Mouse (Mus musculus) forebrain, embryonic 10.5 days (tissue): ENCODE results near the gene Nfe2l2. TPM values are rescaled to one million over a fixed set of nuclear protein-coding genes. Genes with fewer than 3 reads are reported as not detected.

ENCODE experiments used
- DNase-seq: peaks from one replicate; pipeline ENCODE4 v3.0.0-alpha.2; 2017; ENCODE audit warnings: low spot score; ENCODE audit errors: extremely low spot score
- H3K27ac ChIP-seq: fragments of 300-500 bp; sonication (generic); 2 replicates; pipeline ENCODE4 v1.5.1; 2016; ENCODE audit warnings: mild to moderate bottlenecking
- H3K27me3 ChIP-seq: fragments of 300-500 bp; sonication (generic); 2 replicates; pipeline ENCODE4 v1.6.1; 2016; ENCODE audit warnings: mild to moderate bottlenecking; ENCODE audit not compliant: poor library complexity, severe bottlenecking
- H3K36me3 ChIP-seq: fragments of 300-500 bp; sonication (generic); replicated peaks from 2 replicates; pipeline ENCODE4 v1.6.1; 2016; ENCODE audit warnings: mild to moderate bottlenecking, moderate library complexity
- H3K4me1 ChIP-seq: fragments of 300-500 bp; sonication (generic); 2 replicates; pipeline ENCODE4 v1.6.1; 2016
- H3K4me3 ChIP-seq: fragments of 300-500 bp; sonication (generic); 2 replicates; pipeline ENCODE4 v1.5.1; 2016; ENCODE audit warnings: mild to moderate bottlenecking, moderate library complexity
- H3K9me3 ChIP-seq: fragments of 300-500 bp; sonication (generic); 2 replicates; pipeline ENCODE4 v1.6.1; 2016; ENCODE audit warnings: mild to moderate bottlenecking, moderate library complexity
- WGBS: fragments of 180-500 bp; shearing (Covaris S2); methylation state at CpG from one replicate; pipeline ENCODE4 v1.1.7; 2016; 5-methylcytosine and 5-hydroxymethylcytosine counted together
- polyA plus RNA-seq: library from polyadenylated mRNA; unstranded; fragments of >200 nt; fragmentation: Nextera tagmentation; extraction: Ambion mirVana; gene quantifications from 2 replicates; pipeline ENCODE4 v1.2.1, GENCODE M21; 2016

Nfe2l2 gene
- polyA plus RNA-seq, 1 experiment from 2014 or later: 23.8 TPM

- no peaks in the 10 kb centered on the region for H3K27me3 ChIP-seq
- H3K27ac ChIP-seq: no peak overlapping the region
- 86% methylated on average over 8 of the region's 8 CpGs for WGBS
- peaks cover 36% of the 10 kb centered on the region for H3K4me1 ChIP-seq
- peaks cover 2% of the 10 kb centered on the region; the same call in 1 of the 2 replicates for H3K36me3 ChIP-seq
- no peaks in the 10 kb centered on the region for H3K9me3 ChIP-seq
- no peak overlapping the region for H3K4me3 ChIP-seq
- no peak for DNase-seq
Observed at GRCm38 (mm10) chr2:75691316-75691715, 13.1 kb downstream of the Nfe2l2 start.

- Histone ChIP-seq H3K4me1 (peaks cover 29% of the 10 kb centered on the region), H3K27me3 (no peaks in the 10 kb centered on the region), H3K9me3 (no peaks in the 10 kb centered on the region), H3K36me3 (peaks cover 2% of the 10 kb centered on the region; the same call in 1 of the 2 replicates), H3K27ac (no peak overlapping the region), H3K4me3 (no peak overlapping the region)
- WGBS: 95% methylated on average over 4 of the region's 4 CpGs
- DNase-seq: no peak
Observed at GRCm38 (mm10) chr2:75690656-75691055, 13.8 kb downstream of the Nfe2l2 start.

GRCm38 (mm10) chr2:75689482-75690158 lies 14.8 kb downstream of the Nfe2l2 start:
- WGBS: 90% methylated on average over 10 of the region's 10 CpGs
- no peak for DNase-seq
- Histone ChIP-seq H3K27ac (no peak overlapping the region), H3K4me3 (no peak overlapping the region), H3K4me1 (peaks cover 27% of the 10 kb centered on the region), H3K9me3 (no peaks in the 10 kb centered on the region), H3K27me3 (no peaks in the 10 kb centered on the region), H3K36me3 (no peaks in the 10 kb centered on the region; the same call in 1 of the 2 replicates)

- Histone ChIP-seq H3K4me3 (no peak overlapping the region), H3K27ac (no peak overlapping the region), H3K27me3 (no peaks in the 10 kb centered on the region), H3K4me1 (peaks cover 24% of the 10 kb centered on the region), H3K36me3 (no peaks in the 10 kb centered on the region; the same call in 1 of the 2 replicates), H3K9me3 (no peaks in the 10 kb centered on the region)
- 96% methylated on average over 1 of the region's 1 CpGs for WGBS
- DNase-seq: no peak
Observed at GRCm38 (mm10) chr2:75688901-75689300, 15.5 kb downstream of the Nfe2l2 start.

- Histone ChIP-seq H3K36me3 (no peaks in the 10 kb centered on the region; the same call in 1 of the 2 replicates), H3K9me3 (no peaks in the 10 kb centered on the region), H3K4me3 (no peak overlapping the region), H3K4me1 (peaks cover 12% of the 10 kb centered on the region), H3K27me3 (no peaks in the 10 kb centered on the region), H3K27ac (no peak overlapping the region)
- DNase-seq: no peak
- WGBS: 93% methylated on average over 10 of the region's 10 CpGs
Observed at GRCm38 (mm10) chr2:75687040-75687749, 17.2 kb downstream of the Nfe2l2 start.

GRCm38 (mm10) chr2:75685458-75685861 lies 19.0 kb downstream of the Nfe2l2 start:
- Histone ChIP-seq H3K4me1 (peaks cover 15% of the 10 kb centered on the region), H3K9me3 (no peaks in the 10 kb centered on the region), H3K36me3 (no peaks in the 10 kb centered on the region; the same call in 1 of the 2 replicates), H3K27ac (no peak overlapping the region), H3K27me3 (no peaks in the 10 kb centered on the region), H3K4me3 (no peak overlapping the region)
- no peak for DNase-seq
- WGBS: 83% methylated on average over 6 of the region's 6 CpGs

- Histone ChIP-seq H3K27me3 (no peaks in the 10 kb centered on the region), H3K9me3 (no peaks in the 10 kb centered on the region), H3K4me3 (no peak overlapping the region), H3K27ac (no peak overlapping the region), H3K4me1 (peaks cover 13% of the 10 kb centered on the region), H3K36me3 (no peaks in the 10 kb centered on the region; the same call in 1 of the 2 replicates)
- WGBS: 91% methylated on average over 3 of the region's 3 CpGs
- DNase-seq: no peak
Observed at GRCm38 (mm10) chr2:75684526-75684925, 19.9 kb downstream of the Nfe2l2 start.

- Histone ChIP-seq H3K4me3 (no peak overlapping the region), H3K27me3 (no peaks in the 10 kb centered on the region), H3K4me1 (peaks cover 11% of the 10 kb centered on the region), H3K27ac (peak overlapping the region; percentile 45; the same call in 1 of the 2 replicates), H3K36me3 (peaks cover 12% of the 10 kb centered on the region), H3K9me3 (no peaks in the 10 kb centered on the region)
- no peak for DNase-seq
- 85% methylated on average over 15 of the region's 15 CpGs for WGBS
Observed at GRCm38 (mm10) chr2:75682978-75683709, 21.3 kb downstream of the Nfe2l2 start.

- Histone ChIP-seq H3K4me1 (peaks cover 11% of the 10 kb centered on the region), H3K27ac (peak overlapping the region; percentile 35; the same call in 1 of the 2 replicates), H3K4me3 (no peak overlapping the region), H3K36me3 (peaks cover 23% of the 10 kb centered on the region), H3K9me3 (no peaks in the 10 kb centered on the region), H3K27me3 (no peaks in the 10 kb centered on the region)
- 75% methylated on average over 7 of the region's 7 CpGs for WGBS
- no peak for DNase-seq
Observed at GRCm38 (mm10) chr2:75681439-75681838, 23.0 kb downstream of the Nfe2l2 start.

- peaks cover 37% of the 10 kb centered on the region for H3K36me3 ChIP-seq
- no peak overlapping the region for H3K27ac ChIP-seq
- 92% methylated on average over 8 of the region's 8 CpGs for WGBS
- no peaks in the 10 kb centered on the region for H3K9me3 ChIP-seq
- peaks cover 11% of the 10 kb centered on the region for H3K4me1 ChIP-seq
- H3K4me3 ChIP-seq: no peak overlapping the region
- no peaks in the 10 kb centered on the region for H3K27me3 ChIP-seq
- DNase-seq: no peak
Observed at GRCm38 (mm10) chr2:75679947-75680346, 24.5 kb downstream of the Nfe2l2 start.

- peaks cover 51% of the 10 kb centered on the region for H3K36me3 ChIP-seq
- H3K4me3 ChIP-seq: no peak overlapping the region
- H3K9me3 ChIP-seq: no peaks in the 10 kb centered on the region
- WGBS: 89% methylated on average over 14 of the region's 14 CpGs
- H3K4me1 ChIP-seq: peaks cover 6% of the 10 kb centered on the region
- H3K27ac ChIP-seq: no peak overlapping the region
- no peaks in the 10 kb centered on the region for H3K27me3 ChIP-seq
- no peak for DNase-seq
Observed at GRCm38 (mm10) chr2:75676567-75676966, 27.9 kb downstream of the Nfe2l2 start.

GRCm38 (mm10) chr2:75672561-75672960 lies 31.9 kb downstream of the Nfe2l2 start:
- no peaks in the 10 kb centered on the region for H3K27me3 ChIP-seq
- no peaks in the 10 kb centered on the region for H3K4me1 ChIP-seq
- no peak overlapping the region for H3K4me3 ChIP-seq
- no peak overlapping the region for H3K27ac ChIP-seq
- H3K36me3 ChIP-seq: peaks cover 40% of the 10 kb centered on the region
- WGBS: 90% methylated on average over 3 of the region's 3 CpGs
- no peaks in the 10 kb centered on the region for H3K9me3 ChIP-seq
- DNase-seq: no peak

- WGBS: 92% methylated on average over 2 of the region's 2 CpGs
- no peak overlapping the region for H3K4me3 ChIP-seq
- no peaks in the 10 kb centered on the region for H3K4me1 ChIP-seq
- H3K27me3 ChIP-seq: no peaks in the 10 kb centered on the region
- H3K36me3 ChIP-seq: peaks cover 29% of the 10 kb centered on the region
- H3K27ac ChIP-seq: no peak overlapping the region
- no peaks in the 10 kb centered on the region for H3K9me3 ChIP-seq
- no peak for DNase-seq
Observed at GRCm38 (mm10) chr2:75671337-75671660, 33.1 kb downstream of the Nfe2l2 start.
